Mouse (Mus musculus): Measurements from ENCODE around the gene Sox5. TPM values are rescaled to one million over a fixed set of nuclear protein-coding genes. Genes with fewer than 3 reads are reported as not detected.

Sox5 gene
- total and polyA plus RNA-seq, 2 experiments from 2014 or later = 2.1 to 3.2 TPM

GRCm38 (mm10) chr6:144158637-144159036, 623.1 kb downstream of the Sox5 start:
- Histone ChIP-seq H3K36me3 (replicated peaks; ENCODE audit: control insufficient read depth, insufficient read depth, low read length) (no peaks in the 10 kb centered on the region), H3K4me3 (ENCODE audit: low read depth, low read length) (no peak overlapping the region), H3K9me3 (replicated peaks; ENCODE audit: control insufficient read depth, low read length) (no peaks in the 10 kb centered on the region), H3K27ac (ENCODE audit: low read depth) (no peak overlapping the region), H3K4me2 (ENCODE audit: low read depth, low read length) (no peak overlapping the region), H3K27me3 (ENCODE audit: control insufficient read depth, insufficient read depth, low read length) (no peaks in the 10 kb centered on the region), H3K4me1 (ENCODE audit: control insufficient read depth, insufficient read depth) (no peaks in the 10 kb centered on the region), H3K9ac (replicated peaks; ENCODE audit: low read depth, low read length) (no peak overlapping the region)
- no peak for TF ChIP-seq CTCF (IDR thresholded peaks at IDR 0.05; ENCODE audit: low read depth)
- no peak for TF ChIP-seq EP300 (IDR thresholded peaks at IDR 0.05; ENCODE audit: low read depth)
- no peak for ATAC-seq (ENCODE audit: insufficient read depth, low read depth)
- DNase-seq (ENCODE audit: low spot score) = no peak
- 90% methylated on average over 12 of the region's 12 CpGs for WGBS

- no peak overlapping the region for H3K4me2 ChIP-seq (ENCODE audit: low read depth, low read length)
- no peaks in the 10 kb centered on the region for H3K36me3 ChIP-seq (replicated peaks; ENCODE audit: control insufficient read depth, insufficient read depth, low read length)
- ATAC-seq (ENCODE audit: insufficient read depth, low read depth) = no peak
- 82% methylated on average over 9 of the region's 9 CpGs for WGBS
- TF ChIP-seq CTCF (IDR thresholded peaks at IDR 0.05; ENCODE audit: low read depth) = no peak
- TF ChIP-seq EP300 (IDR thresholded peaks at IDR 0.05; ENCODE audit: low read depth) = no peak
- H3K4me3 ChIP-seq (ENCODE audit: low read depth, low read length) = no peak overlapping the region
- no peak overlapping the region for H3K27ac ChIP-seq (ENCODE audit: low read depth)
- H3K27me3 ChIP-seq (ENCODE audit: control insufficient read depth, insufficient read depth, low read length) = no peaks in the 10 kb centered on the region
- no peak for DNase-seq (ENCODE audit: low spot score)
- no peak overlapping the region for H3K9ac ChIP-seq (replicated peaks; ENCODE audit: low read depth, low read length)
- H3K9me3 ChIP-seq (replicated peaks; ENCODE audit: control insufficient read depth, low read length) = no peaks in the 10 kb centered on the region
- no peaks in the 10 kb centered on the region for H3K4me1 ChIP-seq (ENCODE audit: control insufficient read depth, insufficient read depth)
Observed at GRCm38 (mm10) chr6:144154892-144155424, 626.8 kb downstream of the Sox5 start.

GRCm38 (mm10) chr6:144151957-144152356, 629.8 kb downstream of the Sox5 start:
- Histone ChIP-seq H3K27ac (ENCODE audit: low read depth) (no peak overlapping the region), H3K9ac (replicated peaks; ENCODE audit: low read depth, low read length) (no peak overlapping the region), H3K4me2 (ENCODE audit: low read depth, low read length) (no peak overlapping the region), H3K4me3 (ENCODE audit: low read depth, low read length) (no peak overlapping the region), H3K36me3 (replicated peaks; ENCODE audit: control insufficient read depth, insufficient read depth, low read length) (no peaks in the 10 kb centered on the region), H3K27me3 (ENCODE audit: control insufficient read depth, insufficient read depth, low read length) (no peaks in the 10 kb centered on the region), H3K9me3 (replicated peaks; ENCODE audit: control insufficient read depth, low read length) (no peaks in the 10 kb centered on the region), H3K4me1 (ENCODE audit: control insufficient read depth, insufficient read depth) (no peaks in the 10 kb centered on the region)
- no peak for DNase-seq (ENCODE audit: low spot score)
- TF ChIP-seq CTCF (IDR thresholded peaks at IDR 0.05; ENCODE audit: low read depth) (no peak), EP300 (IDR thresholded peaks at IDR 0.05; ENCODE audit: low read depth) (no peak)
- ATAC-seq (ENCODE audit: insufficient read depth, low read depth) = no peak
- 51% methylated on average over 3 of the region's 3 CpGs for WGBS

GRCm38 (mm10) chr6:144151075-144151474, 630.7 kb downstream of the Sox5 start:
- ATAC-seq (ENCODE audit: insufficient read depth, low read depth) (no peak), DNase-seq (ENCODE audit: low spot score) (no peak)
- Histone ChIP-seq H3K36me3 (replicated peaks; ENCODE audit: control insufficient read depth, insufficient read depth, low read length) (no peaks in the 10 kb centered on the region), H3K4me2 (ENCODE audit: low read depth, low read length) (no peak overlapping the region), H3K9ac (replicated peaks; ENCODE audit: low read depth, low read length) (no peak overlapping the region), H3K4me1 (ENCODE audit: control insufficient read depth, insufficient read depth) (no peaks in the 10 kb centered on the region), H3K27ac (ENCODE audit: low read depth) (no peak overlapping the region), H3K4me3 (ENCODE audit: low read depth, low read length) (no peak overlapping the region), H3K27me3 (ENCODE audit: control insufficient read depth, insufficient read depth, low read length) (no peaks in the 10 kb centered on the region), H3K9me3 (replicated peaks; ENCODE audit: control insufficient read depth, low read length) (no peaks in the 10 kb centered on the region)
- 71% methylated on average over 10 of the region's 10 CpGs for WGBS
- TF ChIP-seq EP300 (IDR thresholded peaks at IDR 0.05; ENCODE audit: low read depth) = no peak
- TF ChIP-seq CTCF (IDR thresholded peaks at IDR 0.05; ENCODE audit: low read depth) = no peak

- whole genome bisulfite sequencing = 83% methylated on average over 5 of the region's 5 CpGs
- no peak overlapping the region for H3K9ac ChIP-seq (replicated peaks; ENCODE audit: low read depth, low read length)
Observed at GRCm38 (mm10) chr6:144137397-144137796, 644.4 kb downstream of the Sox5 start.

GRCm38 (mm10) chr6:144136894-144137293, 644.9 kb downstream of the Sox5 start:
- Histone ChIP-seq H3K4me2 (ENCODE audit: low read depth, low read length) (no peak overlapping the region), H3K4me1 (ENCODE audit: control insufficient read depth, insufficient read depth) (no peaks in the 10 kb centered on the region), H3K9me3 (replicated peaks; ENCODE audit: control insufficient read depth, low read length) (no peaks in the 10 kb centered on the region), H3K27me3 (ENCODE audit: control insufficient read depth, insufficient read depth, low read length) (no peaks in the 10 kb centered on the region), H3K27ac (ENCODE audit: low read depth) (no peak overlapping the region), H3K4me3 (ENCODE audit: low read depth, low read length) (no peak overlapping the region), H3K9ac (replicated peaks; ENCODE audit: low read depth, low read length) (no peak overlapping the region), H3K36me3 (replicated peaks; ENCODE audit: control insufficient read depth, insufficient read depth, low read length) (no peaks in the 10 kb centered on the region)
- 88% methylated on average over 4 of the region's 4 CpGs for WGBS
- TF ChIP-seq EP300 (IDR thresholded peaks at IDR 0.05; ENCODE audit: low read depth) = no peak
- no peak for TF ChIP-seq CTCF (IDR thresholded peaks at IDR 0.05; ENCODE audit: low read depth)
- no peak for ATAC-seq (ENCODE audit: insufficient read depth, low read depth)
- DNase-seq (ENCODE audit: low spot score) = no peak

More at GRCm38 (mm10) chr6:144137397-144137796, 644.4 kb downstream of the Sox5 start:
- ATAC-seq (ENCODE audit: insufficient read depth, low read depth) (no peak), DNase-seq (ENCODE audit: low spot score) (no peak)
- Histone ChIP-seq H3K36me3 (replicated peaks; ENCODE audit: control insufficient read depth, insufficient read depth, low read length) (no peaks in the 10 kb centered on the region), H3K27me3 (ENCODE audit: control insufficient read depth, insufficient read depth, low read length) (no peaks in the 10 kb centered on the region), H3K27ac (ENCODE audit: low read depth) (no peak overlapping the region), H3K9me3 (replicated peaks; ENCODE audit: control insufficient read depth, low read length) (no peaks in the 10 kb centered on the region), H3K4me3 (ENCODE audit: low read depth, low read length) (no peak overlapping the region), H3K4me1 (ENCODE audit: control insufficient read depth, insufficient read depth) (no peaks in the 10 kb centered on the region), H3K4me2 (ENCODE audit: low read depth, low read length) (no peak overlapping the region)
- TF ChIP-seq CTCF (IDR thresholded peaks at IDR 0.05; ENCODE audit: low read depth) (no peak), EP300 (IDR thresholded peaks at IDR 0.05; ENCODE audit: low read depth) (no peak)

Data from heart, postnatal 0 days (tissue).